Mouse (Mus musculus): Measurements from ENCODE around the gene Ypel1. TPM values are rescaled to one million over a fixed set of nuclear protein-coding genes. Genes with fewer than 3 reads are reported as not detected.
A peak's percentile ranks its signal among the peaks of the same experiment; 100 is the strongest.

The Ypel1 gene
- total and polyA plus RNA-seq, 2 experiments from 2014 or later = 41.9 to 66.8 TPM

- no peak overlapping the region for H3K4me2 ChIP-seq (ENCODE audit: low read depth, low read length)
- WGBS = 93% methylated on average over 4 of the region's 4 CpGs
- TF ChIP-seq CTCF (IDR thresholded peaks at IDR 0.05; ENCODE audit: low read depth) = no peak
- no peak overlapping the region for H3K27ac ChIP-seq
- ATAC-seq (no peak), DNase-seq (ENCODE audit: low spot score) (no peak)
- no peak overlapping the region for H3K4me3 ChIP-seq (ENCODE audit: low read length)
- H3K36me3 ChIP-seq (ENCODE audit: insufficient read depth, low read length) = peaks cover 57% of the 10 kb centered on the region
- H3K9me3 ChIP-seq (ENCODE audit: low read length) = no peaks in the 10 kb centered on the region
- no peak overlapping the region for H3K9ac ChIP-seq (replicated peaks; ENCODE audit: low read length)
- H3K4me1 ChIP-seq (ENCODE audit: insufficient read depth, low read length) = no peaks in the 10 kb centered on the region
- no peaks in the 10 kb centered on the region for H3K27me3 ChIP-seq (ENCODE audit: insufficient read depth, low read length)
These were observed 16.1 kb downstream of the Ypel1 start for GRCm38 (mm10) chr16:17085636-17086035.

GRCm38 (mm10) chr16:17086241-17086640, 16.7 kb downstream of the Ypel1 start:
- H3K4me1 ChIP-seq (ENCODE audit: insufficient read depth, low read length) = no peaks in the 10 kb centered on the region
- H3K4me3 ChIP-seq (ENCODE audit: low read length) = no peak overlapping the region
- H3K9me3 ChIP-seq (ENCODE audit: low read length) = no peaks in the 10 kb centered on the region
- DNase-seq (ENCODE audit: low spot score) = no peak
- WGBS = 91% methylated on average over 3 of the region's 3 CpGs
- peaks cover 63% of the 10 kb centered on the region for H3K36me3 ChIP-seq (ENCODE audit: insufficient read depth, low read length)
- no peak for TF ChIP-seq CTCF (IDR thresholded peaks at IDR 0.05; ENCODE audit: low read depth)
- no peaks in the 10 kb centered on the region for H3K27me3 ChIP-seq (ENCODE audit: insufficient read depth, low read length)
- no peak overlapping the region for H3K9ac ChIP-seq (replicated peaks; ENCODE audit: low read length)
- no peak for ATAC-seq
- H3K27ac ChIP-seq = no peak overlapping the region
- no peak overlapping the region for H3K4me2 ChIP-seq (ENCODE audit: low read depth, low read length)

- H3K27ac ChIP-seq = no peak overlapping the region
These were observed 17.2 kb downstream of the Ypel1 start for GRCm38 (mm10) chr16:17086669-17087193.

GRCm38 (mm10) chr16:17088346-17088745, 18.9 kb downstream of the Ypel1 start:
- peaks cover 63% of the 10 kb centered on the region for H3K36me3 ChIP-seq (ENCODE audit: insufficient read depth, low read length)
- no peak overlapping the region for H3K27ac ChIP-seq
- H3K27me3 ChIP-seq (ENCODE audit: insufficient read depth, low read length) = no peaks in the 10 kb centered on the region
- TF ChIP-seq CTCF (IDR thresholded peaks at IDR 0.05; ENCODE audit: low read depth) = peak; percentile 45; the same call in 1 of the 2 replicates
- no peaks in the 10 kb centered on the region for H3K4me1 ChIP-seq (ENCODE audit: insufficient read depth, low read length)
- peak; percentile 54 for DNase-seq (ENCODE audit: low spot score)
- no peak overlapping the region for H3K4me3 ChIP-seq (ENCODE audit: low read length)
- no peaks in the 10 kb centered on the region for H3K9me3 ChIP-seq (ENCODE audit: low read length)
- 62% methylated on average over 3 of the region's 3 CpGs for WGBS
- H3K9ac ChIP-seq (replicated peaks; ENCODE audit: low read length) = no peak overlapping the region
- no peak overlapping the region for H3K4me2 ChIP-seq (ENCODE audit: low read depth, low read length)
- peak; percentile 40 for ATAC-seq

More at GRCm38 (mm10) chr16:17086669-17087193, 17.2 kb downstream of the Ypel1 start:
- H3K4me1 ChIP-seq (ENCODE audit: insufficient read depth, low read length) = no peaks in the 10 kb centered on the region
- no peaks in the 10 kb centered on the region for H3K27me3 ChIP-seq (ENCODE audit: insufficient read depth, low read length)
- H3K4me3 ChIP-seq (ENCODE audit: low read length) = no peak overlapping the region
- ATAC-seq (no peak), DNase-seq (ENCODE audit: low spot score) (no peak)
- no peak overlapping the region for H3K9ac ChIP-seq (replicated peaks; ENCODE audit: low read length)
- H3K36me3 ChIP-seq (ENCODE audit: insufficient read depth, low read length) = peaks cover 68% of the 10 kb centered on the region
- whole genome bisulfite sequencing = 62% methylated on average over 13 of the region's 13 CpGs
- TF ChIP-seq CTCF (IDR thresholded peaks at IDR 0.05; ENCODE audit: low read depth) = no peak
- H3K9me3 ChIP-seq (ENCODE audit: low read length) = no peaks in the 10 kb centered on the region
- H3K4me2 ChIP-seq (ENCODE audit: low read depth, low read length) = no peak overlapping the region

- no peak for TF ChIP-seq CTCF (IDR thresholded peaks at IDR 0.05; ENCODE audit: low read depth)
- Histone ChIP-seq H3K36me3 (ENCODE audit: insufficient read depth, low read length) (peaks cover 60% of the 10 kb centered on the region), H3K27me3 (ENCODE audit: insufficient read depth, low read length) (no peaks in the 10 kb centered on the region), H3K4me3 (ENCODE audit: low read length) (no peak overlapping the region), H3K4me2 (ENCODE audit: low read depth, low read length) (no peak overlapping the region), H3K4me1 (ENCODE audit: insufficient read depth, low read length) (no peaks in the 10 kb centered on the region), H3K9me3 (ENCODE audit: low read length) (no peaks in the 10 kb centered on the region), H3K27ac (no peak overlapping the region), H3K9ac (replicated peaks; ENCODE audit: low read length) (no peak overlapping the region)
- DNase-seq (ENCODE audit: low spot score) (no peak), ATAC-seq (no peak)
- 97% methylated on average over 3 of the region's 3 CpGs for WGBS
These were observed 27.4 kb downstream of the Ypel1 start for GRCm38 (mm10) chr16:17096938-17097337.

- H3K36me3 ChIP-seq (ENCODE audit: insufficient read depth, low read length) = peaks cover 59% of the 10 kb centered on the region
- peak; percentile 70; the same call in 1 of the 2 replicates for ATAC-seq
- H3K4me2 ChIP-seq (ENCODE audit: low read depth, low read length) = no peak overlapping the region
These were observed 33.2 kb downstream of the Ypel1 start for GRCm38 (mm10) chr16:17102630-17103220.

GRCm38 (mm10) chr16:17104600-17104999, 35.1 kb downstream of the Ypel1 start:
- Histone ChIP-seq H3K4me3 (ENCODE audit: low read length) (no peak overlapping the region), H3K9me3 (ENCODE audit: low read length) (no peaks in the 10 kb centered on the region), H3K9ac (replicated peaks; ENCODE audit: low read length) (no peak overlapping the region), H3K4me2 (ENCODE audit: low read depth, low read length) (no peak overlapping the region), H3K27me3 (ENCODE audit: insufficient read depth, low read length) (no peaks in the 10 kb centered on the region), H3K36me3 (ENCODE audit: insufficient read depth, low read length) (peaks cover 48% of the 10 kb centered on the region), H3K4me1 (ENCODE audit: insufficient read depth, low read length) (no peaks in the 10 kb centered on the region), H3K27ac (no peak overlapping the region)
- DNase-seq (ENCODE audit: low spot score) (no peak), ATAC-seq (no peak)
- WGBS = 62% methylated on average over 4 of the region's 4 CpGs
- TF ChIP-seq CTCF (IDR thresholded peaks at IDR 0.05; ENCODE audit: low read depth) = no peak

More at GRCm38 (mm10) chr16:17102630-17103220, 33.2 kb downstream of the Ypel1 start:
- H3K27ac ChIP-seq = no peak overlapping the region
- no peaks in the 10 kb centered on the region for H3K9me3 ChIP-seq (ENCODE audit: low read length)
- no peaks in the 10 kb centered on the region for H3K4me1 ChIP-seq (ENCODE audit: insufficient read depth, low read length)
- DNase-seq (ENCODE audit: low spot score) = peak; percentile 54
- H3K27me3 ChIP-seq (ENCODE audit: insufficient read depth, low read length) = no peaks in the 10 kb centered on the region
- no peak overlapping the region for H3K9ac ChIP-seq (replicated peaks; ENCODE audit: low read length)
- no peak for TF ChIP-seq CTCF (IDR thresholded peaks at IDR 0.05; ENCODE audit: low read depth)
- no peak overlapping the region for H3K4me3 ChIP-seq (ENCODE audit: low read length)
- whole genome bisulfite sequencing = 55% methylated on average over 7 of the region's 7 CpGs

Data from hindbrain, postnatal 0 days (tissue).